Mouse (Mus musculus): ENCODE data around the gene Gm49336. TPM values are rescaled to one million over a fixed set of nuclear protein-coding genes. Genes with fewer than 3 reads are reported as not detected.

Gm49336 gene
- total RNA-seq (2021) = 10 to 100 TPM; 50.0 to 50.6 TPM

GRCm38 (mm10) chr14:60251281-60252003 lies at the start of gene Gm49336, which contains the start of gene Nupl1:
Gm49336 (minus strand) TSS chr14:60251507.
Nupl1 (minus strand) TSS chr14:60251431.
- peak; percentile 98 for DNase-seq

- DNase-seq = no peak
Observed at GRCm38 (mm10) chr14:60301024-60301423, 49.7 kb upstream of the Gm49336 start.

GRCm38 (mm10) chr14:60300224-60300991 lies 49.1 kb upstream of the Gm49336 start:
- DNase-seq = no peak

- no peak for DNase-seq
Observed at GRCm38 (mm10) chr14:60295531-60295930, 44.2 kb upstream of the Gm49336 start.

GRCm38 (mm10) chr14:60290363-60290762 lies 39.1 kb upstream of the Gm49336 start:
- no peak for DNase-seq

GRCm38 (mm10) chr14:60286194-60286863 lies 35.0 kb upstream of the Gm49336 start:
- no peak for DNase-seq

GRCm38 (mm10) chr14:60275301-60276276 lies 24.3 kb upstream of the Gm49336 start:
- no peak for DNase-seq

- no peak for DNase-seq
Observed at GRCm38 (mm10) chr14:60273346-60273745, 22.0 kb upstream of the Gm49336 start.

- no peak for DNase-seq
Observed at GRCm38 (mm10) chr14:60269333-60269732, 18.0 kb upstream of the Gm49336 start.

- peak; percentile 94 for DNase-seq
Observed at GRCm38 (mm10) chr14:60264990-60265876, 13.9 kb upstream of the Gm49336 start, which contains the start of gene Mtmr6. Mtmr6 (plus strand) TSS chr14:60265228.

GRCm38 (mm10) chr14:60262316-60262715 lies 11.0 kb upstream of the Gm49336 start:
- DNase-seq = no peak

GRCm38 (mm10) chr14:60257851-60258250 lies 6.5 kb upstream of the Gm49336 start:
- DNase-seq = no peak

- DNase-seq = no peak
Observed at GRCm38 (mm10) chr14:60257101-60257500, 5.8 kb upstream of the Gm49336 start.

GRCm38 (mm10) chr14:60256356-60256755 lies 5.0 kb upstream of the Gm49336 start:
- no peak for DNase-seq

GRCm38 (mm10) chr14:60254774-60255173 lies 3.5 kb upstream of the Gm49336 start:
- no peak for DNase-seq

GRCm38 (mm10) chr14:60253466-60253865 lies 2.2 kb upstream of the Gm49336 start:
- DNase-seq = no peak

- peak; percentile 20 for DNase-seq
Observed at GRCm38 (mm10) chr14:60252004-60253000, 995 bp upstream of the Gm49336 start.

GRCm38 (mm10) chr14:60250879-60251278 lies 428 bp downstream of the Gm49336 start:
- no peak for DNase-seq

GRCm38 (mm10) chr14:60250366-60250765 lies 941 bp downstream of the Gm49336 start:
- no peak for DNase-seq

Measured in heart, postnatal 4 days (tissue).